Mouse (Mus musculus) CH12.LX (cell line): ENCODE results near the gene Zfp106.

ENCODE experiments used
- CTCF ChIP-seq, 2 experiments: IDR thresholded peaks in 1 of 2; conservative IDR thresholded peaks in 1 of 2; 2 replicates each; pipeline ENCODE4 v1.5.1; 2011 to 2012; ENCODE audit warnings: low read depth in 2 of 2, low read length in 2 of 2, improper control_type of control experiment in 1 of 2, inconsistent platforms in 1 of 2, mild to moderate bottlenecking in 1 of 2, moderate library complexity in 1 of 2
- E2F4 ChIP-seq: IDR thresholded peaks from 2 replicates; pipeline ENCODE4 v1.6.1; 2011; ENCODE audit warnings: low read depth, low read length, improper control_type of control experiment; ENCODE audit not compliant: insufficient replicate concordance
- EP300 ChIP-seq: IDR thresholded peaks from 2 replicates; pipeline ENCODE4 v1.6.1; 2011; ENCODE audit warnings: low read length, improper control_type of control experiment
- POLR2A ChIP-seq: IDR thresholded peaks from 2 replicates; pipeline ENCODE4 v1.6.1; 2011; ENCODE audit warnings: low read depth, mild to moderate bottlenecking, improper control_type of control experiment, low read length
- POLR2AphosphoS2 ChIP-seq: IDR thresholded peaks from 2 replicates; pipeline ENCODE4 v1.6.1; 2011; ENCODE audit warnings: low read depth, low read length, improper control_type of control experiment

GRCm38 (mm10) chr2:120484241-120484640 is 79.4 kb downstream of the Zfp106 start:
- TF ChIP-seq EP300, result no peak
- TF ChIP-seq E2F4, result no peak
- no peak for TF ChIP-seq POLR2A
- TF ChIP-seq CTCF (conservative IDR thresholded peaks at IDR 0.05 in 1 of 2, IDR thresholded peaks at IDR 0.05 in 1 of 2; ENCODE audit: low read depth in 2 of 2, low read length in 2 of 2), result no peak
- no peak for TF ChIP-seq POLR2AphosphoS2
